Mouse (Mus musculus) lung, adult 2 months (tissue): ENCODE results near the gene Tymp. TPM values are rescaled to one million over a fixed set of nuclear protein-coding genes. Genes with fewer than 3 reads are reported as not detected.
A peak's percentile ranks its signal among the peaks of the same experiment; 100 is the strongest.

Experiments
- DNase-seq: peaks from one replicate; pipeline ENCODE4 v3.0.0; 2022
- H3K4me1 ChIP-seq: fragments of 200-500 bp; 2 replicates; pipeline ENCODE4 v1.6.1; 2011; ENCODE audit warnings: low read length; ENCODE audit not compliant: control insufficient read depth, insufficient read depth
- H3K4me3 ChIP-seq: fragments of 200-500 bp; replicated peaks from 2 replicates; pipeline ENCODE3; 2011; ENCODE audit warnings: low read depth, mild to moderate bottlenecking, control low read depth, low read length; ENCODE audit errors: extremely low read depth
- CTCF ChIP-seq: fragments of 200-500 bp; IDR thresholded peaks from 2 replicates; pipeline ENCODE4 v1.5.1; 2011; ENCODE audit warnings: mild to moderate bottlenecking, low read length, control low read depth; ENCODE audit not compliant: insufficient read depth
- POLR2A ChIP-seq: fragments of 200-500 bp; IDR thresholded peaks from 2 replicates; pipeline ENCODE4 v1.6.1; 2011; ENCODE audit warnings: low read depth, mild to moderate bottlenecking, control low read depth, low read length, borderline replicate concordance; ENCODE audit errors: extremely low read depth
- WGBS: fragments of 180-500 bp; shearing (Covaris S2); methylation state at CpG from one replicate; pipeline ENCODE4 v1.1.7; 2018; 5-methylcytosine and 5-hydroxymethylcytosine counted together
- polyA plus RNA-seq: library from polyadenylated mRNA; depleted of rRNA; stranded (reverse); fragments of >200 nt; gene quantifications from 2 replicates; pipeline ENCODE4 v1.2.3, GENCODE M21; 2012

Gene Tymp
- polyA plus RNA-seq, 1 experiment, result 14.4 TPM

DNA sequence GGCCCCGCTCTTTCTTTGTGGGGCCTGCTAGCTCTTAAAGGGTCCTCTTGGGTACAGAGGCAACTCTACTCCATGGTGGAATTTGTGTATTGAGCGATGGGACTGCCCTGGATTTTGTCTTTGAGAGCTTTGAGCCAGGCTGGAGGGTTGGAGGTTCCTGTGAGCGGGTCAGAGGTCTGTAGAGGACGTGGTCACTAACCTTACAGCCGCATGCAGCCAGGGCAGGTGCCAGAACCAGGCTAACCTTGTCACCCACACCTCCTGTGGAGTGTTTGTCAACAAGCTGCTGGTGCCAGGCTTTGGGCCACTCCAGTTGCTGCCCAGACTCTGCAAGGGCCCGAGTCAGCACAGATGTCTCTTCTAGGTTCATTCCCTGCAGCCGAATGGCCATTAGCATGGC lies 799 bp downstream of the Tymp start:
- Histone ChIP-seq H3K4me3 (no peak overlapping the region), H3K4me1 (peaks cover 7% of the 10 kb centered on the region)
- TF ChIP-seq CTCF (no peak), POLR2A (no peak)
- no peak for DNase-seq
- 70% methylated on average over 7 of the region's 7 CpGs for WGBS

DNA sequence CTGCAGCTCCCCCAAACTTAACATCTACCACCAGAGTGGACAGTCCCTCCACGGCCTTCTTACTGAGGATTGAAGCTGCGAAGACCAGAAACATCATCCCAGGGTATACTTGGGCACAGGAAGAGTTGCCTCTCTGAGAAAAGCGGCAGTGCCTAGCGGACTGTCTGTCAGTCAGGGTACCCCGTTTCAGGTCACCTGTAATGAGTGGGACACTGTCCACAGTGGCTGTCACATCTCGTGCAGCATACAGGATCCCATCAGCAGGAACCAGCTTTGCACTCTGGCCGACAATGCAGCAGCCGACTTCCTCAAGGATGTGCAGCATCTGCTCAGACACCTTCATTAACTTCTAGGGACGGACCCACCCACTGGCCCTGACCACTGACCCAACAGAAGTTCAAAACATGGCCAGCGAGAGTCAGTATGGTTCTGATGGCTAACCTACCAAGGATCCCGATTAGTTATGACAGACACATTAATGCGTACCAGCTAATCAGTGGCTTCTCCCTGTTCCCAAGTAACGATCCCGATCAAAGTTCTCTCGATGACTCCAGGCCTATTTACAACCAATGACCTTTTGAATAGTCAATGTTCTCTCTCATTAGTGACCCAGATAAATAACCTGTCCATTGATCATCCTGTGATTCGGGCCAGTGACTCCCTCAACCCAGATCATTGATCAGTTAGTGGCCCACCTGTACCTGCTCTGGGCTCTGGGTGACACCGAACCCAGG lies 1.9 kb downstream of the Tymp start:
- 92% methylated on average over 17 of the region's 17 CpGs for WGBS
- DNase-seq, result no peak
- H3K4me3 ChIP-seq, result no peak overlapping the region
- H3K4me1 ChIP-seq, result peaks cover 7% of the 10 kb centered on the region
- TF ChIP-seq CTCF, result no peak
- TF ChIP-seq POLR2A, result no peak

DNA sequence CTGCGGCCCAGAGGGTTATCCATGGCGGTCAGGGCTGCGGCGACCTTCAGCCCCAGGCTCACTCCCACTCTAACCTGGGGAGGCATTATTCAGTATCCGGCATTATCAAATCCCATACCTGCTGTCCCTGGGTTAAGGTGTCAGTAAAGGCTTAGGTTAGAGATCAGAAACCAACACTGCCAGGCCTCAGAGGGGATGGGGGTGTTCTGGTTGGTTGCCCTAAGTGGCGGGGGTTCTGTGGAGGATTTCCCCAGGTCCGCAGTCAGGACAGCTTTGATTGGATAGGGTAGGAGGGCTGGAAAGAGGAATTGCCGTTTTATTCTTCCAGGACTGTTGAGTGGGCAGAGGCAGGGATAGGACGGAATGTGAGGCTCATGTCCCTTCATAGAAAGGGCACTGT lies 2.5 kb downstream of the Tymp start:
- no peak for DNase-seq
- 49% methylated on average over 9 of the region's 9 CpGs for WGBS
- TF ChIP-seq POLR2A (no peak), CTCF (no peak)
- H3K4me3 ChIP-seq, result peak overlapping the region; percentile 42
- H3K4me1 ChIP-seq, result peaks cover 7% of the 10 kb centered on the region

DNA sequence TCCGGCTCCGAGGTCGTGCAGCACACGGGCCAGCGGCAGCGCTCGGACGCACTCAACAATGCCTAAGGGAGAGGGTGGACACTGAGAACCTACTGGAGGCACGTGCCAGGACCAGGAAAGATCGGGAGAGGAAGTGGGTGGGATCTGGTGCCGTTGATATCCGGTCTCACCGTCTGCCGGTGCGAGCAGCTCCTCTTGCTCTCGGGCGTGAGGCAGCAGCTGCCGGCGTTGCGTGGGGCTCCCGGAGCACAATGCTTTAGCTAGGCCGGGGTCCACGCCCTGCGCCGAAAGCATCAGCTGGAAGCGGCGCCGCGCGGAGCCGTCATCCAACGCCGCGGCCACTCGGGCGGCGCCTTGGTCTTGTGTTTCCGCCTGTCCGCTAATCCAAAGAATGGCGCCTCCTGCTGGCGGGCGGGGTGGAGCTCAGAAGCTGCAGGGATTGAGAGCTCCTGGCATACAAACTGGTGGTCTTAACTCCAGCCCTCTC lies 3.0 kb downstream of the Tymp start, which contains the start of gene Sco2:
Gene Sco2 (minus strand): TSS at position 85 of the 487 bp plus-strand sequence.
- TF ChIP-seq POLR2A (peak; percentile 87), CTCF (peak; percentile 67)
- under 1% methylated on average over 42 of the region's 42 CpGs for WGBS

DNA sequence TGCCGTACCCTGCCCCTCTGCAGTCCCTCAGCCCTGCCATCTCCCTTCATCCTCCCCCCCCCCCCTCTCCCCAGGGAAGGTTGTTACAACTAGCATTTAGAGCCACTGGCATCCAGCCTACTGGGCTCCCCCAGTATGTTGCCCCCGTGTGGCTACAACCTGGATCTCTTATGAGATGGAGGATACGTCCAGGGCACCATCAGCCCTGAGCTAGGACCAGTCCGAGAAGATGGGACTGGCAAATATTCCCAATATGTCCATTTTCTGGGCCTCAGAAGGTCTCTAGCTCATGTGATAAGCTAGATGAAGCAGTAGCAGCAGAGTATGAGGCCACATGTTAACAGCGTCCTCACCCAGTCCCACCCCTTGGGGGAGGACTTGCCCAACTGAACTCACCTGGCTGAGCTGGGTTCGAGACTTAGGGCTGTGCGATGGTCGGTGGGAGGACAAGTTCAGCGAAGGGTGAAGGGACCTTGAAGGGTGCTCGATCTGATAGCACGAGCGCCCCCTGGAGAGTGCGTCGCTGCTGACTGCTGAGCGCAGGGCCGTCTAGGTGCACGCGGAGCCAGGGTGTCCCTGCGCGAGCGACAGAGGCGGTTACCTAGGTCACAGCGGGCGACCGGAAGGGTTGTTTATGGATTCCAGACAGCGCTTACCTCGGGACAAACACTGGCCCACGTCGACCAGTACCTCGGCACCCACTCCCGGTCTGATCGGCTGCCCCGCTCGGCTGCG lies 3.6 kb downstream of the Tymp start:
- Histone ChIP-seq H3K4me1 (peaks cover 7% of the 10 kb centered on the region), H3K4me3 (peak overlapping the region; percentile 85)
- TF ChIP-seq POLR2A, result no peak; the same call in 1 of the 2 replicates
- TF ChIP-seq CTCF, result peak; percentile 72
- DNase-seq, result peak; percentile 83
- 2% methylated on average over 35 of the region's 35 CpGs for WGBS

More for the DNA sequence above, 3.0 kb downstream of the Tymp start, which contains the start of gene Sco2:
- DNase-seq, result peak; percentile 94
- Histone ChIP-seq H3K4me3 (peak within 1 kb of the TSS; percentile 85), H3K4me1 (peaks cover 7% of the 10 kb centered on the region)

DNA sequence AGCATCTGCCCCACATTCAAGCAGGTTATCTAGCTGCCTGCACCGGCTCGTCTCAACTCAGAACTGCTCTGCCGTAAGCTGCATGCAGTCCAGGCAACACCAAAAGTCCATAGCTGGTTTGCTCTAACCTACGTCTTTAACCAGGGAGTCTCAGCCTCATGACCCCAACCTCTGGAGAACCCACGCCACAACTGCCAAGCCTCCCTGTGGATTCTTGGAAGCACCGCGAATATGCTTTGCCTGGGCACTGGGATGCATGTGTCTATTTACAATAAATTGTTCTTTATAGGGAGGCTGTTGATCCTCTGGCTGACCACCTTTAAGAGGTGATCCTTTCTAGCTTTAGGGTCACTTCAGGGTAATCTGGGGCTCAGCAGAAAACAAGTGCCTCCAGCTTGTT lies 4.3 kb downstream of the Tymp start:
- no peak for TF ChIP-seq CTCF
- TF ChIP-seq POLR2A, result no peak
- DNase-seq, result no peak
- no peak overlapping the region for H3K4me3 ChIP-seq

DNA sequence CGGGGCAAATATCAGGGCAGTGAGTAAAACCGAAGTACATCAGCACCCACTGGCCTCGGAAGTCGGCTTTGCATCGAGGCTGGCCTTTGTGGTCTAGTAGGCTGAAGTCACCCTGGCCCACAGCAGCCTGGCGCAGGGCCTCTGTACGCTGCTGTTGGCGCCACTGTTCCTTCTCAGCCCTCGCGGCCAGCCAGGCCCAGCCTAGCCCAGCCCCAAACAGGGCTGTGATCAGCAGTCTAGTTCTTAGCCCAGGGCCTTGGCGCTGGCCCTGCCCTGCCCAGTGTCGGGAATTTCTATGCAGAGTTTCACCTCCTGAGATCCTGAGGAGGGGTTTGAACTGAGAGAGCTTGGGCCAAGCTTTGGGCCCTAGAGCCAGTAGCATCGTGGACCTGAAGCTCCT lies 4.8 kb downstream of the Tymp start:
- no peak for DNase-seq
- WGBS, result 83% methylated on average over 13 of the region's 13 CpGs
- Histone ChIP-seq H3K4me3 (no peak overlapping the region), H3K4me1 (peaks cover 7% of the 10 kb centered on the region)
- no peak for TF ChIP-seq POLR2A
- no peak for TF ChIP-seq CTCF

More for the DNA sequence above, 4.3 kb downstream of the Tymp start:
- peaks cover 7% of the 10 kb centered on the region for H3K4me1 ChIP-seq
- WGBS, result 85% methylated on average over 7 of the region's 7 CpGs

DNA sequence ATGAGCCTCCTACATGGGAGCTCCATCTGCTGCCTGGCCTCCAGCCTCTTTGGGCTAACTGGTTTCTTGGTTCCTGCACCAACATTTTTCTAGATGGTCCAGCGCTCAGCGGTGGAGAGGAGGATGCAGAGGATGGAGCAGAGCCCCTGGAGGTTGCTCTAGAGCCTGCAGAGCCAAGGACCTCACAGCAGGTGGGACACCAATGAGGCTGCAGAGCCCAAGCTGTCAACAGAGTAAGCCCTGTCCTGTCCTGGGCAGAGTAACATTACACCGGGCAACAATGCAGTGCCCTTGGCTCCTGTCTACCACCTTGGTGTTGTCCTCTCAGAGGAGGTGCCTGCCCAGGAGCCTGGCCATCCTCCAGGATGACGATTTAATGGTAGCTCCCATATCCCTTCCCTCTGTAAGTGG lies 11.7 kb downstream of the Tymp start:
- TF ChIP-seq CTCF (no peak), POLR2A (no peak)
- Histone ChIP-seq H3K4me1 (peaks cover 2% of the 10 kb centered on the region; the same call in 1 of the 2 replicates), H3K4me3 (no peak overlapping the region)
- DNase-seq, result no peak
- 96% methylated on average over 4 of the region's 4 CpGs for WGBS

DNA sequence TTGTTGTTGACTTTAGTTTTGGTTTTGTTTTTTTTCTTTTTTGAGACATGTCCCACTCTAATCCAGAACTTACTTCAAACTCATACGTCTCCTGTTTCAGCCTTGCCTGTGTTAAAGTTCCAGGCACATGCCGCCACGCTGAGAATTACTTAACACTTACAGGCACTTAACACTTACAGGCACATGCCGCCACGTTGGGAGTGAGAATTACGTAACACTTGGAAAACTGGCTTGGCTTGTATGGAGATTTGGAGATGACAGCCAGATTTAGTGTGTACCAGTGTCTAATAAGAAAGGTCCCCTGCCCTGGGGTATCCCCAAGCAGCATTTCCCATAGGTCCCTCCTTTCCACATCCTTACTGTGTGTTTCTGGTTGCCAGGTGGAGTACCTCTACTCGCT lies 13.8 kb downstream of the Tymp start:
- DNase-seq, result peak; percentile 38

DNA sequence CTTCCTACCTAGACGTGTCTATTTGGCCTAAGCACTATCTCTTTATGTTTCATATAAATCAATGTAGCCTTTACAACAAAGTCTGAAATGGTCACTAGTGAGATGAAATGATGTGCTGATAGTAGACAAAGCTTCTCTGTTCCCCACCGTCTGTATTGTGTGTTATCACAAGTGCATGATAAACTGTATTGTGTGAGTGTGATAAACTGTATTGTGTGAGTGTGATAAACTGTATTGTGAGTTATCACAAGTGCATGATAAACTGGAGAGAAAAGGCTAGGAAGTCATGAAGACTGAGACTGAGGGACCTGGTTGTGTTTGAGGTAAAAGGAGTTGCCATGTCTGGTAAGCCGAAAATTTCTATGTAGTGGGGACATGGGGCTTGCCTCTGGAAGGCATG lies 18.1 kb downstream of the Tymp start:
- no peak for DNase-seq
- TF ChIP-seq POLR2A (no peak), CTCF (no peak)
- no peak overlapping the region for H3K4me3 ChIP-seq
- WGBS, result 69% methylated on average over 3 of the region's 3 CpGs
- peaks cover 5% of the 10 kb centered on the region; the same call in 1 of the 2 replicates for H3K4me1 ChIP-seq

More for the DNA sequence above, 13.8 kb downstream of the Tymp start:
- Histone ChIP-seq H3K4me1 (peaks cover 2% of the 10 kb centered on the region; the same call in 1 of the 2 replicates), H3K4me3 (no peak overlapping the region)
- no peak for TF ChIP-seq POLR2A
- WGBS, result 65% methylated on average over 7 of the region's 7 CpGs
